Mouse (Mus musculus): ENCODE measurements around the gene Tspo.

Gene Tspo

GRCm38 (mm10) chr15:83547144-83547543 lies 16.2 kb upstream of the Tspo start:
- DNase-seq, result no peak

- DNase-seq, result no peak
These were observed 13.3 kb upstream of the Tspo start for GRCm38 (mm10) chr15:83550137-83550536.

GRCm38 (mm10) chr15:83553831-83554230 lies 9.6 kb upstream of the Tspo start:
- no peak for DNase-seq

- DNase-seq, result peak; percentile 81
These were observed 8.0 kb upstream of the Tspo start for GRCm38 (mm10) chr15:83555161-83555974.

- DNase-seq, result no peak
These were observed 2.4 kb upstream of the Tspo start for GRCm38 (mm10) chr15:83560941-83561477.

- no peak for DNase-seq
These were observed 644 bp upstream of the Tspo start for GRCm38 (mm10) chr15:83562626-83563270.

GRCm38 (mm10) chr15:83563857-83564651 lies 662 bp downstream of the Tspo start:
- no peak for DNase-seq

- no peak for DNase-seq
These were observed 2.0 kb downstream of the Tspo start for GRCm38 (mm10) chr15:83565434-83565833.

GRCm38 (mm10) chr15:83566006-83566405 lies 2.6 kb downstream of the Tspo start:
- DNase-seq, result no peak

GRCm38 (mm10) chr15:83567728-83568127 lies 4.3 kb downstream of the Tspo start:
- DNase-seq, result no peak

- no peak for DNase-seq
These were observed 5.2 kb downstream of the Tspo start for GRCm38 (mm10) chr15:83568544-83568943.

- no peak for DNase-seq
These were observed 6.3 kb downstream of the Tspo start for GRCm38 (mm10) chr15:83569682-83570081.

GRCm38 (mm10) chr15:83570641-83571040 lies 7.2 kb downstream of the Tspo start:
- DNase-seq, result no peak

GRCm38 (mm10) chr15:83571636-83572035 lies 8.2 kb downstream of the Tspo start:
- DNase-seq, result no peak

GRCm38 (mm10) chr15:83572132-83572531 lies 8.7 kb downstream of the Tspo start:
- no peak for DNase-seq

GRCm38 (mm10) chr15:83573606-83574005 lies 10.2 kb downstream of the Tspo start:
- DNase-seq, result peak; percentile 35

GRCm38 (mm10) chr15:83574731-83575351 lies 11.4 kb downstream of the Tspo start:
- no peak for DNase-seq

GRCm38 (mm10) chr15:83575543-83575942 lies 12.2 kb downstream of the Tspo start:
- DNase-seq, result no peak

GRCm38 (mm10) chr15:83576651-83577050 lies 13.3 kb downstream of the Tspo start:
- DNase-seq, result no peak

- no peak for DNase-seq
These were observed 19.5 kb downstream of the Tspo start for GRCm38 (mm10) chr15:83582931-83583330.

GRCm38 (mm10) chr15:83583419-83584156 lies 20.2 kb downstream of the Tspo start:
- DNase-seq, result no peak

- no peak for DNase-seq
These were observed 21.4 kb downstream of the Tspo start for GRCm38 (mm10) chr15:83584741-83585220.

Data from cerebellum, adult 11 months (tissue).